28 mouse cellular contexts compared by ENCODE assay signal in genomic region chr4:21464456-21464855, GRCm38 (mm10).
"Had no signal": no experiment of that assay in that cellular context is flagged by ENCODE, and none has a peak within 500 bp of the region (broad histone marks: within the 10 kb centered on the region; RNA-seq: fewer than 3 reads in every experiment).

No protein-coding gene starts in this region.

- H3K4me1 ChIP-seq: heart, embryonic 13.5 days; heart, embryonic 15.5 days; hindbrain, embryonic 12.5 days; intestine, embryonic 15.5 days; kidney, embryonic 15.5 days; limb, embryonic 10.5 days; limb, embryonic 12.5 days; liver, embryonic 13.5 days; liver, embryonic 15.5 days had no signal

- H3K27ac ChIP-seq: heart, adult 2 months; heart, embryonic 13.5 days; heart, embryonic 15.5 days; hindbrain, embryonic 12.5 days; hindbrain, embryonic 14.5 days; intestine, embryonic 15.5 days; kidney, embryonic 15.5 days; kidney, postnatal 0 days; left cerebral cortex, adult 2 months; limb, embryonic 10.5 days; limb, embryonic 12.5 days; liver, embryonic 13.5 days; liver, embryonic 15.5 days had no signal

- DNase-seq: gastrocnemius, postnatal 14 days; gastrocnemius, postnatal 36 days; heart, adult 11 months; heart, adult 2 months; heart, postnatal 14 days; heart, postnatal 36 days; kidney, adult 18-20 months; kidney, adult 9 months; kidney, postnatal 14 days; kidney, postnatal 36 days; liver; liver, embryonic 13.5 days; liver, postnatal 0 days had no signal

- H3K9ac ChIP-seq: heart, embryonic 13.5 days; heart, embryonic 15.5 days; hindbrain, embryonic 12.5 days; hindbrain, embryonic 14.5 days; intestine, embryonic 15.5 days; kidney, embryonic 15.5 days; limb, embryonic 12.5 days; liver, embryonic 13.5 days; liver, embryonic 15.5 days; liver, postnatal 0 days had no signal

- H3K36me3 ChIP-seq: heart, embryonic 13.5 days; heart, embryonic 15.5 days; hindbrain, embryonic 12.5 days; intestine, embryonic 15.5 days; kidney, embryonic 15.5 days; limb, embryonic 10.5 days; limb, embryonic 12.5 days; liver, embryonic 13.5 days; liver, embryonic 15.5 days had no signal

- H3K27me3 ChIP-seq: heart, embryonic 13.5 days; heart, embryonic 15.5 days; hindbrain, embryonic 12.5 days; intestine, embryonic 15.5 days; kidney, embryonic 15.5 days; limb, embryonic 12.5 days; liver, embryonic 13.5 days; liver, embryonic 15.5 days had no signal

- ATAC-seq: hindbrain, embryonic 16.5 days; intestine, embryonic 15.5 days; intestine, postnatal 0 days; liver, postnatal 0 days had no signal

- H3K9me3 ChIP-seq: heart, embryonic 13.5 days; heart, embryonic 15.5 days; hindbrain, embryonic 12.5 days; intestine, embryonic 15.5 days; kidney, embryonic 15.5 days; limb, embryonic 10.5 days; limb, embryonic 12.5 days; liver, embryonic 13.5 days; liver, embryonic 15.5 days had no signal

- H3K4me3 ChIP-seq: heart, adult 2 months; heart, embryonic 13.5 days; heart, embryonic 15.5 days; hindbrain, embryonic 12.5 days; intestine, embryonic 15.5 days; kidney, embryonic 15.5 days; left cerebral cortex, adult 2 months; limb, embryonic 10.5 days; limb, embryonic 12.5 days; liver, embryonic 13.5 days; liver, embryonic 15.5 days had no signal

- H3K4me2 ChIP-seq: heart, embryonic 11.5 days; heart, embryonic 13.5 days; heart, embryonic 15.5 days; hindbrain, embryonic 12.5 days; hindbrain, embryonic 14.5 days; intestine, embryonic 15.5 days; kidney, embryonic 15.5 days; limb, embryonic 12.5 days; liver, embryonic 11.5 days; liver, embryonic 13.5 days; liver, embryonic 15.5 days had no signal
